Mouse (Mus musculus): ENCODE results near the gene Trex2. TPM values are rescaled to one million over a fixed set of nuclear protein-coding genes. Genes with fewer than 3 reads are reported as not detected.

Trex2 gene
- polyA plus RNA-seq, 1 experiment = not detected

DNA sequence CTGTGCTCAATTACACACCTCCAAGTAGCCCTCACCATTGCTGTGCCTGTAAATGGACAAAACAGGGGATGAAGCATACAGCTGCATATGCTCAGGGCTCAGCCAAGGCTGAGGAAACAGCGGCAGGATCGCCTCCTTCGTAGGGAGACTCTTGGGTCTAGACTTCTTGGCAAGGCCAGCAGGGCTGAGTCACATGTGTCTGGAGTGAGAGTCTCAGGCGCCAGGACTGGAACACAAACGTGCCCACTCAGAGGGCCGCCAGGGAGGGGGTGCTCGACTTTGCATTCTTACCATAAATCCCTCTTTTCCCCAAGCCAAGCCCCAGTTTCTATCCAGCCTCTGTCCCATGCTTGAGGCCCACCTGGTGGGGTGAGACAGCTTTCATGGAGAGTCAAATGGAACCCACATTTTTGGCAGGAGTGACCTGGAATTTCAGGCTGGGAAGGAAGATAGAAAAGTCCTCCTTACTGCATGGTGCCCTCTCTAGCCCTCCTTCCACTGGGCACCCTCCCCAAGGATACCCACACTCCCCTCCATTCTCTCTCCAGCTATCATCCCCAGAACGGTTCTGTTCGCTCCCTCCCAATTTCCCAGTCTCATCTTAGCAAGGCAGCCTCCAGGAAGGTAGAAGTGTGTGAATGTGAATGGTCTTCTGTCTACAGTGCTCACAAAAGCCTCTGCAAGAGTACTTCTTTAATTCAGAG is 30.5 kb upstream of the Trex2 start:
- peak overlapping the region; percentile 74 for H3K4me2 ChIP-seq (ENCODE audit: low read depth)

DNA sequence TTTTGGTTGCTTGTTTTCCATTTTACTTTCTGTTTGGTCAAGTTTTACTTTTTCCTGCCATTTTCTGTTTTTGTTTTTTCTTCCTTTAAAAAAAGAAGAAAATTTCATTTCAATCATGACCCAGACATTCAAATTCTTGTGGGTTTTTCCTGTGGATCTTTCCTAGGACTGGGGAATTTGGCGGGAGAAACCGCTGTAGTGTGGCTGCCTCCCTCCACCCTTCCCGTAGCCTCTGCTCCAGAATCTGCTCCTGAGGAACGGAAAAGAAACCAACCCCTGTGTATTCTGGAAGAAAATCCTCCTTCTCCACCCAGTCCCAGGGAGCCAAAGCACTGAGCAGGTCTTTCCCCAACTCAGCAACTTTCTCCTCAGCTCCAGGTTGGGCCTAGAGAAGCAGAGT is 25.6 kb upstream of the Trex2 start:
- H3K4me2 ChIP-seq (ENCODE audit: low read depth) = no peak overlapping the region
- no peak overlapping the region for H3K4me3 ChIP-seq
- no peaks in the 10 kb centered on the region for H3K27me3 ChIP-seq (ENCODE audit: control insufficient read depth, insufficient read depth, insufficient read length)
- no peaks in the 10 kb centered on the region for H3K36me3 ChIP-seq (ENCODE audit: control insufficient read depth, insufficient read depth)
- H3K79me2 ChIP-seq (ENCODE audit: control insufficient read depth, insufficient read depth) = no peaks in the 10 kb centered on the region
- H3ac ChIP-seq (ENCODE audit: control insufficient read depth, insufficient read length) = no peak overlapping the region
- TF ChIP-seq CEBPB (IDR thresholded peaks at IDR 0.05; ENCODE audit: insufficient read depth, poor library complexity, severe bottlenecking) = no peak
- TF ChIP-seq TCF3 (IDR thresholded peaks at IDR 0.05; ENCODE audit: insufficient read length, low read depth) = no peak
- TF ChIP-seq USF1 (IDR thresholded peaks at IDR 0.05; ENCODE audit: low read depth) = no peak
- no peak for TF ChIP-seq SRF (IDR thresholded peaks at IDR 0.05; ENCODE audit: control insufficient read depth, insufficient read length, low read depth)
- no peak for TF ChIP-seq MYOG (IDR thresholded peaks at IDR 0.05; ENCODE audit: control insufficient read depth in 1 of 3, insufficient read depth in 1 of 3, insufficient read length in 2 of 3, low read depth in 2 of 3)
- TF ChIP-seq MYOD1 (IDR thresholded peaks at IDR 0.05; ENCODE audit: control insufficient read depth in 1 of 3, insufficient read length in 2 of 3, low read depth in 2 of 3) = no peak
- TF ChIP-seq E2F4 (IDR thresholded peaks at IDR 0.05; ENCODE audit: insufficient read depth) = no peak
- TF ChIP-seq REST (IDR thresholded peaks at IDR 0.05; ENCODE audit: insufficient read depth, insufficient read length) = no peak
- TF ChIP-seq MAX (IDR thresholded peaks at IDR 0.05; ENCODE audit: low read depth) = no peak
- no peak for TF ChIP-seq POLR2A (IDR thresholded peaks at IDR 0.05; ENCODE audit: insufficient read length, low read depth)
- no peak for TF ChIP-seq TCF12 (IDR thresholded peaks at IDR 0.05; ENCODE audit: insufficient read depth, poor library complexity, severe bottlenecking)

More for the DNA sequence above, 30.5 kb upstream of the Trex2 start:
- TF ChIP-seq CEBPB (IDR thresholded peaks at IDR 0.05; ENCODE audit: insufficient read depth, poor library complexity, severe bottlenecking) (no peak), POLR2A (IDR thresholded peaks at IDR 0.05; ENCODE audit: insufficient read length, low read depth) (peak; percentile 41)
- no peaks in the 10 kb centered on the region for H3K27me3 ChIP-seq (ENCODE audit: control insufficient read depth, insufficient read depth, insufficient read length)
- no peaks in the 10 kb centered on the region for H3K79me2 ChIP-seq (ENCODE audit: control insufficient read depth, insufficient read depth)
- no peak overlapping the region for H3ac ChIP-seq (ENCODE audit: control insufficient read depth, insufficient read length)
- no peak overlapping the region for H3K4me3 ChIP-seq
- H3K36me3 ChIP-seq (ENCODE audit: control insufficient read depth, insufficient read depth) = no peaks in the 10 kb centered on the region

DNA sequence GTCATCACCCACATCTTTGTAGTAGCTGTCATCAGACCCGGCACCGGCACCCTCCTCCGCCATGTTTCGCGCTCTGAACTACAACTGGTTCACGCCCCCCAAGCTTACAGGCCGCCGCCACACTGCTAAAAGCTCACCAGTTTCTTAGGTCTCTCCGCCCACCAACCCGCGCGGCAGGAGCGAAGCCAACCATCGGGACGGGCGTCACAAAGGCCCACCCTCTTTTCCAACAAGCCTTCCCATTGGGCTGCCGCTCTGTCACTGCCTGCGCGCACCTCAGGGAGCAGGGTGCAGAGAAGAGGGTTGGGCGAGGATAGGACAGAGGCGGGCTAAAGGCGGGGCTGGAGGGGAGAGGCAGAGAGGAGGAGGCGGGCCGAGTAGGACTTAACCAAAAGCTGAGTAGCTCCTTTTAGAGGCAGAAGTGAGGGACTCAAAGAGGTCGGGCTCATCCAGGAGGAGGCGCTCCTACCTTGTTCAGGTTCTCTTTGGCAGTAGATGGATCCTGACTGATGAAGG is 23.8 kb upstream of the Trex2 start, which contains the start of gene Haus7:
Gene Haus7, minus strand, starts transcription at position 168 of the 516 bp plus-strand sequence.
- Histone ChIP-seq H3K27me3 (ENCODE audit: control insufficient read depth, insufficient read depth, insufficient read length) (no peaks in the 10 kb centered on the region), H3K36me3 (ENCODE audit: control insufficient read depth, insufficient read depth) (no peaks in the 10 kb centered on the region), H3K79me2 (ENCODE audit: control insufficient read depth, insufficient read depth) (no peaks in the 10 kb centered on the region), H3K4me2 (ENCODE audit: low read depth) (peak within 1 kb of the TSS; percentile 71), H3K4me3 (peak within 1 kb of the TSS; percentile 34), H3ac (ENCODE audit: control insufficient read depth, insufficient read length) (no peak within 1 kb of the TSS)
- TF ChIP-seq CEBPB (IDR thresholded peaks at IDR 0.05; ENCODE audit: insufficient read depth, poor library complexity, severe bottlenecking) = no peak
- TF ChIP-seq REST (IDR thresholded peaks at IDR 0.05; ENCODE audit: insufficient read depth, insufficient read length) = no peak
- no peak for TF ChIP-seq SRF (IDR thresholded peaks at IDR 0.05; ENCODE audit: control insufficient read depth, insufficient read length, low read depth)
- TF ChIP-seq POLR2AphosphoS2 (IDR thresholded peaks at IDR 0.05; ENCODE audit: insufficient read length, low read depth) = peak; percentile 12
- TF ChIP-seq POLR2A (IDR thresholded peaks at IDR 0.05; ENCODE audit: insufficient read length, low read depth) = peak; percentile 51

DNA sequence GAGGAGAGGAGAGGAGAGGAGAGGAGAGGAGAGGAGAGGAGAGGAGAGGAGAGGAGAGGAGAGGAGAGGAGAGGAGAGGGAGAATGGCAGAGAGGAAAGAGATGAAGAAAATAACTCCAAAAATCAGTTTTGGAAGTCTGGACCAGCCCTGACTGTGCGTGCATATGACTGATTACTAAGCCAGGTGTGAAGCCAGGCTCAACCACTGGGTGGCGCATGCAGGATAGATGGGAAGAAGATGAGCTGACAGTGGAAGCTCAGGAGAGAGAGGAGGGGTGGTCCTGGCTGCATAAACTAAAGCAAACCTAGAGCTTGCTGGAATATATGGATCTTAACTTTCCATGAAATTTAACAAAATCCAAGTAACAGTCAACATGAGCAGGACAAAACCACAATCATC is 16.8 kb upstream of the Trex2 start:
- H3K36me3 ChIP-seq (ENCODE audit: control insufficient read depth, insufficient read depth) = no peaks in the 10 kb centered on the region
- TF ChIP-seq POLR2AphosphoS2 (IDR thresholded peaks at IDR 0.05; ENCODE audit: insufficient read length, low read depth) (no peak), SRF (IDR thresholded peaks at IDR 0.05; ENCODE audit: control insufficient read depth, insufficient read length, low read depth) (no peak), CEBPB (IDR thresholded peaks at IDR 0.05; ENCODE audit: insufficient read depth, poor library complexity, severe bottlenecking) (no peak)
- no peak overlapping the region for H3K4me2 ChIP-seq (ENCODE audit: low read depth)
- no peaks in the 10 kb centered on the region for H3K79me2 ChIP-seq (ENCODE audit: control insufficient read depth, insufficient read depth)
- H3K27me3 ChIP-seq (ENCODE audit: control insufficient read depth, insufficient read depth, insufficient read length) = no peaks in the 10 kb centered on the region
- H3ac ChIP-seq (ENCODE audit: control insufficient read depth, insufficient read length) = no peak overlapping the region
- H3K4me3 ChIP-seq = no peak overlapping the region

DNA sequence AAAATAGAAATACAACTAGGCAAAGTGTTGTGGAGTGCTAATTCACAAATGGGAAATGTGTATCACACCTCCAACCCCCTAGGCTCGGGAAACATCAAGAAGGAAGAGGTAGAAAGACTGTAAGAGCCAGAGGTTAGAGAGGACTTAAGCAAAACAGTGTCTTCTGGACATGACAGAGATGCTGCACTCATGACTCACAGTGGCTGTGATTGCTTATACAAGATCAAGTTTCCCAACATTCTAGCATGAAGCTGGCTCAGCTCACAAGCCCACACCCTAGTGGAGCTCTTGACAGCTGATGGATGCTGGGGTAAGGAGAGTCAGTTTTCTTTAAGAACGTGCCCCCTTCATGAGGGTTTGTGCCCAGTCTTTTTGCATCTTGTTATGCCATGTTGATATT is 6.3 kb upstream of the Trex2 start:
- no peak overlapping the region for H3ac ChIP-seq (ENCODE audit: control insufficient read depth, insufficient read length)
- TF ChIP-seq REST (IDR thresholded peaks at IDR 0.05; ENCODE audit: insufficient read depth, insufficient read length) = no peak
- TF ChIP-seq TCF12 (IDR thresholded peaks at IDR 0.05; ENCODE audit: insufficient read depth, poor library complexity, severe bottlenecking) = no peak
- TF ChIP-seq MAX (IDR thresholded peaks at IDR 0.05; ENCODE audit: low read depth) = no peak
- no peak for TF ChIP-seq E2F4 (IDR thresholded peaks at IDR 0.05; ENCODE audit: insufficient read depth)
- TF ChIP-seq MYOG (IDR thresholded peaks at IDR 0.05; ENCODE audit: control insufficient read depth in 1 of 3, insufficient read depth in 1 of 3, insufficient read length in 2 of 3, low read depth in 2 of 3) = peak in 2 of 3 experiments; percentile 2 to 36
- TF ChIP-seq USF1 (IDR thresholded peaks at IDR 0.05; ENCODE audit: low read depth) = no peak
- TF ChIP-seq POLR2AphosphoS2 (IDR thresholded peaks at IDR 0.05; ENCODE audit: insufficient read length, low read depth) = no peak
- TF ChIP-seq TCF3 (IDR thresholded peaks at IDR 0.05; ENCODE audit: insufficient read length, low read depth) = no peak
- TF ChIP-seq POLR2A (IDR thresholded peaks at IDR 0.05; ENCODE audit: insufficient read length, low read depth) = no peak
- TF ChIP-seq MYOD1 (IDR thresholded peaks at IDR 0.05; ENCODE audit: control insufficient read depth in 1 of 3, insufficient read length in 2 of 3, low read depth in 2 of 3) = peak in 1 of 3 experiments; percentile 2
- TF ChIP-seq SRF (IDR thresholded peaks at IDR 0.05; ENCODE audit: control insufficient read depth, insufficient read length, low read depth) = no peak
- TF ChIP-seq CEBPB (IDR thresholded peaks at IDR 0.05; ENCODE audit: insufficient read depth, poor library complexity, severe bottlenecking) = no peak
- H3K4me3 ChIP-seq = no peak overlapping the region
- peaks cover 4% of the 10 kb centered on the region for H3K36me3 ChIP-seq (ENCODE audit: control insufficient read depth, insufficient read depth)
- no peaks in the 10 kb centered on the region for H3K79me2 ChIP-seq (ENCODE audit: control insufficient read depth, insufficient read depth)
- H3K27me3 ChIP-seq (ENCODE audit: control insufficient read depth, insufficient read depth, insufficient read length) = no peaks in the 10 kb centered on the region
- peak overlapping the region; percentile 60 for H3K4me2 ChIP-seq (ENCODE audit: low read depth)
